Mouse (Mus musculus) embryonic fibroblast, embryonic 13.5 days (primary cell): ENCODE measurements around the gene Tyk2. TPM values are rescaled to one million over a fixed set of nuclear protein-coding genes. Genes with fewer than 3 reads are reported as not detected.

Source experiments
- H3K27ac ChIP-seq: 2 replicates; pipeline ENCODE4 v1.5.1; 2012; ENCODE audit warnings: low read length, control low read depth, inconsistent platforms; ENCODE audit not compliant: insufficient read depth
- H3K4me1 ChIP-seq: 2 replicates; pipeline ENCODE4 v1.6.1; 2011; ENCODE audit warnings: low read length; ENCODE audit not compliant: control insufficient read depth, insufficient read depth
- H3K4me3 ChIP-seq: 2 replicates; pipeline ENCODE4 v1.5.1; 2011; ENCODE audit warnings: mild to moderate bottlenecking, control low read depth, low read length; ENCODE audit not compliant: insufficient read depth
- CTCF ChIP-seq: IDR thresholded peaks from 2 replicates; pipeline ENCODE4 v1.5.1; 2011; ENCODE audit warnings: mild to moderate bottlenecking, control low read depth, low read length, moderate library complexity, borderline replicate concordance; ENCODE audit not compliant: insufficient read depth
- POLR2A ChIP-seq: IDR thresholded peaks from 2 replicates; pipeline ENCODE4 v1.6.1; 2011; ENCODE audit warnings: low read depth, mild to moderate bottlenecking, control low read depth, low read length, moderate library complexity
- polyA plus RNA-seq: library from polyadenylated mRNA; stranded (reverse); fragments of >200 nt; gene quantifications from 2 replicates; pipeline ENCODE4 v1.2.4, GENCODE M21; 2011; ENCODE audit warnings: low read depth; ENCODE audit not compliant: missing spikeins, insufficient read length

Gene Tyk2
- polyA plus RNA-seq, 1 experiment: 11.1 TPM

DNA sequence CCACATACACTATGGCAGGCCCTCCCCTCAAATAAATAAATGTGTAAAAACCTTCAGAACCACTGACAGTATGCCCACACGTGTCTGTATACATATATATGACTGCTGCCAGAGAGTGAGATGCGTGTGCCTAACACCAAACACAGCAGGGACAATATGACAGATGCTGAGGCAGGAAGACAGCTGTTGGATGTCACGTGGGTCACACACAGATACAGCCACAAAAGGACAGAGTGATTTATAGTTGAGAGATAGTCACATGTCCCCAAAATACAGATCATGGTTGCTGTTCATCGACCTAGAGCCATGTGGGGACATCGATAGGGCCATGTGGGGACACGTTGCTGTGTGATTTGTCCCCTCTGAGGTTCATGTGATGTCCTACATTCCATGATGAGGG lies 14.0 kb downstream of the Tyk2 start:
- TF ChIP-seq CTCF (no peak), POLR2A (no peak)
- Histone ChIP-seq H3K4me1 (no peaks in the 10 kb centered on the region), H3K4me3 (no peak overlapping the region), H3K27ac (no peak overlapping the region)

GRCm38 (mm10) chr9:21115105-21115504 lies 15.9 kb downstream of the Tyk2 start:
- H3K4me3 ChIP-seq: no peak overlapping the region
- TF ChIP-seq CTCF (no peak), POLR2A (no peak)

DNA sequence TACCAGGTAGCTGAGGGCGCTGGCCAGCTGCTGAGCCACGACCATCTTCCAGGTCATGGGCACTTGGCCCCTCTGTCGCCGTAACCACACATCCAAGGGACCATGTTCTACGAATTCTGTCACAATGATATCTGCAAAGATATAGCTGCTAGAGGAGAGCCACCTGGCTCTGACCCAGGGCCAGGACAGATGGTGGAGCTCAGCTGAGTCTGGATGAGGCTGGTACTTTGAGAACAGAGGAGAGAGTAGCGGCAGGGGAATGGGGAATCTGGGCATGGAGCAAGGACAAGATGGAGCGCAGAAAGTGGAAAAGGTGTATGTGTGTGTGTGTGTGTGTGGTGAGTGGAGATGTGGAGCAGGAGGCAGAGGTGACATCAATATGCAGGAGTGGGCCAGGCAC lies 16.9 kb downstream of the Tyk2 start:
- H3K4me3 ChIP-seq: no peak overlapping the region
- no peak for TF ChIP-seq POLR2A
- no peak for TF ChIP-seq CTCF
- no peak overlapping the region for H3K27ac ChIP-seq
- H3K4me1 ChIP-seq: no peaks in the 10 kb centered on the region

More at GRCm38 (mm10) chr9:21115105-21115504, 15.9 kb downstream of the Tyk2 start:
- no peak overlapping the region for H3K27ac ChIP-seq
- H3K4me1 ChIP-seq: no peaks in the 10 kb centered on the region

DNA sequence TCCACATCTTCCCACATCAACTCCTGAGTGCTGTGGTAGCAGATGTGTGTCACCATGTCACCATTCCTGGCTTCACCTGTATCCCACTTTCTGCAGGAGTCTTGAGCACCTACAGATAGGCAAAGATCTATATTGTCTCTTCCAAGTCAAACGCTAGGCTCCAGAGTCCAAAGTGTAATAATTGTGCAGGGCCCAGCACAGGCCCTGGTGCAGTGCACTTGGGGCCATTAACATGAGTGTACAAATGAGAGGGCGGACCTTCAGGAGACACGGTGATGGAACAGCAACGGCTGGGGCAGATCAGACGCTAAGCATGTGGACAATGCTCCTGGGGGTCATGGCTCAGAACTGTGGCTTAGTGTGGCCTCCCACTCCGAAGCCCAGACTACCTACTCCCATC lies 17.3 kb downstream of the Tyk2 start:
- Histone ChIP-seq H3K4me1 (no peaks in the 10 kb centered on the region), H3K4me3 (no peak overlapping the region), H3K27ac (no peak overlapping the region)
- TF ChIP-seq POLR2A (no peak), CTCF (no peak)

DNA sequence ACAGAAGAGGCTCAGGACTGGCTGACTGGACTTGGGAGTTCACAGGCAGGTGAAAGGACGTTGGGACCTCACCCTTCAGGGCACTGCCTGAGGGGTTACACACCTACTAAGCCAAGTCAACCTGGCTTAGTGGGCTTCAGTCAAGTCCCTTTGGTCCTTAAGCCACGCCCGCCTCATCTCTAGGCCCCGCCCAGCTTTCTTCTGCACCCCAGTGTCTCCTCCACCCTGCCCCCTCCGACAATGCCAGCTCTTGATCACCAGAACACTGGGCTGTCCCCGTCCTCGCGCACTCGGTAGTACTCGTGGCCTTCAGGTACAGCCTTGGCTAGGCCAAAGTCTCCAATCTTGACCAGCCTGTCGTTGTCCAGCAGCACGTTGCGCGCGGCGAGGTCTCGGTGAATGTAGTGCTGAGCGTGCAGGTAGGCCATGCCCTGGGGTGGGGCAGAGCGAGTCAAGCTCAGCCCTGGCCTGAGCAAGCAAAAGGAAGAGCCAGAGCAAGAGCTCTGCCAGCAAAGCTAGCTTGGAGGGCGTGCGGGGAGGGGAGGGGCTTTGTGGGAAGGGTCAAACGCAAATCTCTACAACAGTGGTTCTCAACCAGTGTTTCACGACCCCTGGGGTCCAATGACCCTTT lies 23.3 kb downstream of the Tyk2 start:
- Histone ChIP-seq H3K4me3 (no peak overlapping the region), H3K4me1 (no peaks in the 10 kb centered on the region), H3K27ac (no peak overlapping the region)
- TF ChIP-seq CTCF (no peak), POLR2A (no peak)

DNA sequence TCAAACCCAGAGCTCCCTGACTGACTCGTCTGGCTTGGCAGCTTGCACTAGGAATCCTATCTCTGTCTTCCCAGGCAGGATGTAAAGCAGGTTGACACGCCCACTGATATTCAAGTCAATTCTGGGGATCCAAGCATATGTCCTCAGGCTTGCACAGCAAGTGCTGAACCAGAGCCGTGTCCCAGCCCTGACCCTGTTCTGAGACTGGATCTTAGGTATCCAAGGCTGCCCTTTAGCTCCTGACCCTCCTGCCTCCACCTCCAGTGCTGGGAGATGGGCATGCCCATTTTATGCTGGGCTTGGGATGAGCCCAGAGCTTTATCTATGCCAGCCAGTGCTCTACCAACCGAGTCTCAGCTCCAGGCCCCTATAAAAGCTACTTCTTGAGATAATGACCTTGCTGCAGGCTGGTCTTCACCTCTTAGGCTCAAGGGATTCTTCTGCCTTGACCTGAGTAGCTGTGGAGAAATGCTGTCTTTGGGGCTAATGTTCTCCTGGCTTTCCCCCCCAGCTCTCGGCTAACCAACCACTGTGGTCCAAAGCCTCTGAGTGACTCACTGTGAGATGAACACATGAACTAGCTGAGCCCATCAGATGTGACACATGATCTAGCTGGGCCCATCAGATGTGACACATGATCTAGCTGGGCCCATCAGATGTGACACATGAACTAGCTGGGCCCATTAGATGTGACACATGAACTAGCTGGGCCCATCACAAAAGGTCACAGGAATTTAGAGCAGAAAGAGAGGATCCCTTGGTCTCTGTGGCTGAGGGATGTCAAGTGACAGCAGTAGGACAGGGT lies 25.1 kb downstream of the Tyk2 start:
- TF ChIP-seq POLR2A (no peak), CTCF (no peak)
- H3K27ac ChIP-seq: no peak overlapping the region
- no peaks in the 10 kb centered on the region for H3K4me1 ChIP-seq
- no peak overlapping the region for H3K4me3 ChIP-seq

- TF ChIP-seq CTCF (no peak), POLR2A (no peak)
- Histone ChIP-seq H3K4me3 (no peak overlapping the region), H3K4me1 (no peaks in the 10 kb centered on the region), H3K27ac (no peak overlapping the region)
Observed at GRCm38 (mm10) chr9:21104814-21105213, 26.2 kb downstream of the Tyk2 start.

DNA sequence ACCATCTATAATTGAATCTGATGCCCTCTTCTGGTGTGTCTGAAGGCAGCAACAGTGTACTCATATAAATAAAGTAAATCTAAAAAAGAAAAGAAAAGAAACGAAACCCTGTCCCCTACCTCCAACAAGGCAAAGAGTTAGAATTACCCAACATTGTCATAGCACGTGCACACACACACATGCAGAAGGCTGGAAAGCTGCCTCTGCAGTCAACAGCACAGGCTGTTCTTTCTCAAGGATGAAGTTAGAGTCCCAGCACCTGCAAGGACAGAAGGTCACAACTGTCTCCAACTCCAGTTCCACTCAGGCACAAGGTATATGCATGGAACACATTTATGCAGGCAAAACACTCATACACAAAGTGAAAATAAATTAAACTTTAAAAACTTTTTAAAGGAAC lies 29.0 kb downstream of the Tyk2 start:
- Histone ChIP-seq H3K4me1 (no peaks in the 10 kb centered on the region), H3K27ac (no peak overlapping the region), H3K4me3 (no peak overlapping the region)
- TF ChIP-seq CTCF: no peak
- TF ChIP-seq POLR2A: no peak

DNA sequence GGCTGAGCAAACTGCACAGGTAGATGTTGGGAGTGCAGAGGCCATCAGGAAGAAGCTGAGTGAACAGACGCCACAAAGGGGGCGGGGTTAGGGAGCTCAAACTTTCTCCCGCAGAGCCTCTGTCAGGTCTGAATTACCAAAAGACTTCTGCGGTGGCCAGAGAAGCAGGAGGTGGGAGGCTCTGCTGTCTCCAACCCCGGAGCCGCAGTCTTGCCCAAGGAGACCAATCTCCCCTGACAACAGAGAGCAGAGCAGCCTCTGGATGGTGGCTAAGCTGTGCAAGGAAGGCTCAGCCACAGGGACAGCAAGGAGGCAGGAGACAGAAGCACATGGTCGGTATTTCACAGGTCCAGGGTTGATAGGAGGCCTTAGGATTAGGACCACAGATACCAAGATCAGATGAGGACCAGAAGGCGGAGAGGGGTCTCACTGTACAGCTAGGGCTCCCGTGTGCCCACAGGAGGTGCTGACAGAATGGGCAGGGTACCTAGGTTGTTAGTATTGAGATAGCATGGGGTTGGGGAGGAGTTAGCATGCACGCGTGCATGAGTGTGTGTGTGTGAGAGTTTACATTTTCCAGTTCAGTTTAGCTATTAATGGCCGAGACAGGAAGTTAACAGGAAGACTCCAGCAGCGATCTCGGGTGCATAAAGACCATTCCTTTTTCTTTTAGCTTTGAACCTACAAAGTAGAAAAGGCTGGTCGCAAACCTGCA lies 30.4 kb downstream of the Tyk2 start:
- no peak overlapping the region for H3K4me3 ChIP-seq
- H3K27ac ChIP-seq: no peak overlapping the region
- TF ChIP-seq CTCF: no peak
- TF ChIP-seq POLR2A: no peak
- no peaks in the 10 kb centered on the region for H3K4me1 ChIP-seq
